Mouse (Mus musculus): ENCODE measurements around the gene Epb41l2. TPM values are rescaled to one million over a fixed set of nuclear protein-coding genes. Genes with fewer than 3 reads are reported as not detected.

The Epb41l2 gene
- total and polyA plus RNA-seq, 2 experiments = 6.8 to 17.4 TPM

GRCm38 (mm10) chr10:25438299-25438680 lies 78.7 kb downstream of the Epb41l2 start:
- Histone ChIP-seq H3K27me3 (ENCODE audit: control insufficient read depth, insufficient read depth, low read length) (no peaks in the 10 kb centered on the region), H3K9ac (ENCODE audit: low read depth, low read length) (no peak overlapping the region), H3K4me1 (ENCODE audit: control insufficient read depth, insufficient read depth, low read length) (peaks cover 2% of the 10 kb centered on the region; the same call in 1 of the 2 replicates), H3K27ac (replicated peaks; ENCODE audit: insufficient read depth, low read depth, low read length) (no peak overlapping the region), H3K4me3 (ENCODE audit: insufficient read depth, low read depth, low read length) (no peak overlapping the region), H3K79me2 (ENCODE audit: control insufficient read depth, insufficient read depth, low read length) (no peaks in the 10 kb centered on the region; the same call in 1 of the 2 replicates), H3K36me3 (ENCODE audit: control insufficient read depth, insufficient read depth, low read length) (no peaks in the 10 kb centered on the region)
- 87% methylated on average over 8 of the region's 8 CpGs for WGBS
- TF ChIP-seq CTCF (IDR thresholded peaks at IDR 0.05; ENCODE audit: low read depth, low read length) (no peak), POLR2A (IDR thresholded peaks at IDR 0.05; ENCODE audit: extremely low read depth, insufficient read depth, low read length) (no peak)
- no peak for DNase-seq (ENCODE audit: extremely low read depth, low read depth, low spot score)

GRCm38 (mm10) chr10:25439163-25439562 lies 79.6 kb downstream of the Epb41l2 start:
- Histone ChIP-seq H3K4me1 (ENCODE audit: control insufficient read depth, insufficient read depth, low read length) (peaks cover 2% of the 10 kb centered on the region; the same call in 1 of the 2 replicates), H3K4me3 (ENCODE audit: insufficient read depth, low read depth, low read length) (no peak overlapping the region), H3K36me3 (ENCODE audit: control insufficient read depth, insufficient read depth, low read length) (no peaks in the 10 kb centered on the region), H3K9ac (ENCODE audit: low read depth, low read length) (no peak overlapping the region), H3K27ac (replicated peaks; ENCODE audit: insufficient read depth, low read depth, low read length) (no peak overlapping the region), H3K27me3 (ENCODE audit: control insufficient read depth, insufficient read depth, low read length) (no peaks in the 10 kb centered on the region), H3K79me2 (ENCODE audit: control insufficient read depth, insufficient read depth, low read length) (no peaks in the 10 kb centered on the region; the same call in 1 of the 2 replicates)
- 70% methylated on average over 4 of the region's 4 CpGs for WGBS
- TF ChIP-seq POLR2A (IDR thresholded peaks at IDR 0.05; ENCODE audit: extremely low read depth, insufficient read depth, low read length) (no peak), CTCF (IDR thresholded peaks at IDR 0.05; ENCODE audit: low read depth, low read length) (no peak)
- no peak for DNase-seq (ENCODE audit: extremely low read depth, low read depth, low spot score)

- 98% methylated on average over 3 of the region's 3 CpGs for WGBS
- Histone ChIP-seq H3K36me3 (ENCODE audit: control insufficient read depth, insufficient read depth, low read length) (no peaks in the 10 kb centered on the region; the same call in 1 of the 2 replicates), H3K27ac (replicated peaks; ENCODE audit: insufficient read depth, low read depth, low read length) (no peak overlapping the region)
These were observed 80.3 kb downstream of the Epb41l2 start for GRCm38 (mm10) chr10:25439856-25440255.

GRCm38 (mm10) chr10:25441405-25441804 lies 81.8 kb downstream of the Epb41l2 start:
- no peak overlapping the region for H3K9ac ChIP-seq (ENCODE audit: low read depth, low read length)
- 87% methylated on average over 7 of the region's 7 CpGs for WGBS
- no peaks in the 10 kb centered on the region for H3K27me3 ChIP-seq (ENCODE audit: control insufficient read depth, insufficient read depth, low read length)
- TF ChIP-seq POLR2A (IDR thresholded peaks at IDR 0.05; ENCODE audit: extremely low read depth, insufficient read depth, low read length) (no peak), CTCF (IDR thresholded peaks at IDR 0.05; ENCODE audit: low read depth, low read length) (no peak)
- DNase-seq (ENCODE audit: extremely low read depth, low read depth, low spot score) = no peak
- H3K4me3 ChIP-seq (ENCODE audit: insufficient read depth, low read depth, low read length) = no peak overlapping the region
- no peaks in the 10 kb centered on the region for H3K79me2 ChIP-seq (ENCODE audit: control insufficient read depth, insufficient read depth, low read length)
- no peak overlapping the region for H3K27ac ChIP-seq (replicated peaks; ENCODE audit: insufficient read depth, low read depth, low read length)
- no peaks in the 10 kb centered on the region; the same call in 1 of the 2 replicates for H3K36me3 ChIP-seq (ENCODE audit: control insufficient read depth, insufficient read depth, low read length)
- no peaks in the 10 kb centered on the region; the same call in 1 of the 2 replicates for H3K4me1 ChIP-seq (ENCODE audit: control insufficient read depth, insufficient read depth, low read length)

More at GRCm38 (mm10) chr10:25439856-25440255, 80.3 kb downstream of the Epb41l2 start:
- no peak overlapping the region for H3K9ac ChIP-seq (ENCODE audit: low read depth, low read length)
- no peak for DNase-seq (ENCODE audit: extremely low read depth, low read depth, low spot score)
- H3K4me3 ChIP-seq (ENCODE audit: insufficient read depth, low read depth, low read length) = no peak overlapping the region
- peaks cover 2% of the 10 kb centered on the region; the same call in 1 of the 2 replicates for H3K4me1 ChIP-seq (ENCODE audit: control insufficient read depth, insufficient read depth, low read length)
- no peaks in the 10 kb centered on the region for H3K27me3 ChIP-seq (ENCODE audit: control insufficient read depth, insufficient read depth, low read length)
- TF ChIP-seq CTCF (IDR thresholded peaks at IDR 0.05; ENCODE audit: low read depth, low read length) (no peak), POLR2A (IDR thresholded peaks at IDR 0.05; ENCODE audit: extremely low read depth, insufficient read depth, low read length) (no peak)
- H3K79me2 ChIP-seq (ENCODE audit: control insufficient read depth, insufficient read depth, low read length) = no peaks in the 10 kb centered on the region; the same call in 1 of the 2 replicates

- no peak for DNase-seq (ENCODE audit: extremely low read depth, low read depth, low spot score)
These were observed 84.0 kb downstream of the Epb41l2 start for GRCm38 (mm10) chr10:25443626-25444025.

GRCm38 (mm10) chr10:25444198-25444783 lies 84.7 kb downstream of the Epb41l2 start:
- Histone ChIP-seq H3K79me2 (ENCODE audit: control insufficient read depth, insufficient read depth, low read length) (no peaks in the 10 kb centered on the region), H3K4me1 (ENCODE audit: control insufficient read depth, insufficient read depth, low read length) (no peaks in the 10 kb centered on the region; the same call in 1 of the 2 replicates), H3K9ac (ENCODE audit: low read depth, low read length) (no peak overlapping the region), H3K4me3 (ENCODE audit: insufficient read depth, low read depth, low read length) (no peak overlapping the region), H3K27me3 (ENCODE audit: control insufficient read depth, insufficient read depth, low read length) (no peaks in the 10 kb centered on the region), H3K36me3 (ENCODE audit: control insufficient read depth, insufficient read depth, low read length) (no peaks in the 10 kb centered on the region; the same call in 1 of the 2 replicates), H3K27ac (replicated peaks; ENCODE audit: insufficient read depth, low read depth, low read length) (no peak overlapping the region)
- no peak for DNase-seq (ENCODE audit: extremely low read depth, low read depth, low spot score)
- TF ChIP-seq CTCF (IDR thresholded peaks at IDR 0.05; ENCODE audit: low read depth, low read length) = no peak
- no peak for TF ChIP-seq POLR2A (IDR thresholded peaks at IDR 0.05; ENCODE audit: extremely low read depth, insufficient read depth, low read length)
- 84% methylated on average over 5 of the region's 5 CpGs for WGBS

More at GRCm38 (mm10) chr10:25443626-25444025, 84.0 kb downstream of the Epb41l2 start:
- Histone ChIP-seq H3K4me3 (ENCODE audit: insufficient read depth, low read depth, low read length) (no peak overlapping the region), H3K4me1 (ENCODE audit: control insufficient read depth, insufficient read depth, low read length) (no peaks in the 10 kb centered on the region; the same call in 1 of the 2 replicates), H3K27me3 (ENCODE audit: control insufficient read depth, insufficient read depth, low read length) (no peaks in the 10 kb centered on the region), H3K79me2 (ENCODE audit: control insufficient read depth, insufficient read depth, low read length) (no peaks in the 10 kb centered on the region), H3K9ac (ENCODE audit: low read depth, low read length) (no peak overlapping the region), H3K27ac (replicated peaks; ENCODE audit: insufficient read depth, low read depth, low read length) (no peak overlapping the region), H3K36me3 (ENCODE audit: control insufficient read depth, insufficient read depth, low read length) (no peaks in the 10 kb centered on the region; the same call in 1 of the 2 replicates)
- 78% methylated on average over 6 of the region's 6 CpGs for WGBS
- TF ChIP-seq POLR2A (IDR thresholded peaks at IDR 0.05; ENCODE audit: extremely low read depth, insufficient read depth, low read length) (no peak), CTCF (IDR thresholded peaks at IDR 0.05; ENCODE audit: low read depth, low read length) (no peak)
